ENCODE assay signal across 17 mouse cellular contexts in the genomic region with DNA sequence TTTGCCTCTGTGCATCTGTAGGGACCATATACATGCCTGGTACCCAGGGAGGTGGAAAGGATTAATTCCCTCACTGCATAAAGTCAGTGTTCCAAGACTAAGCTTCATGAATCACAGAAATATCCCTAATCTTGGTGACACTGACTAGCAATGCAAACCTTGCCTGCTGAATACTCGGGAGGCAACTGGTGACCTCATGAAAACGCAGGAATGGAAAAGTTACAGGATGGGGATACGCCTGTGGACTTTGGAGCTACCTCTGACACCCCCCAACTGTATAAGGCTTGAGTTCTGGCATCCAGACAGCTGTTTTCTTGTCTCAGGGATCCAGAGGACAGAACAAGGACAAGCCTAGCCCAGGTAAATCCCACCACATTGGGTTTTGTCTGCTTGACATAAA. TPM values are rescaled to one million over a fixed set of nuclear protein-coding genes. Genes with fewer than 3 reads are reported as not detected.
"Had no signal": no experiment of that assay in that cellular context is flagged by ENCODE, and none has a peak within 500 bp of the region (broad histone marks: within the 10 kb centered on the region; RNA-seq: fewer than 3 reads in every experiment).

No protein-coding gene starts in this region.

- H3K4me3 ChIP-seq: neural tube, embryonic 13.5 days; neural tube, embryonic 15.5 days; stomach, embryonic 15.5 days had no signal

- H3K9me3 ChIP-seq: neural tube, embryonic 13.5 days; neural tube, embryonic 15.5 days; stomach, embryonic 15.5 days had no signal

- H3K4me2 ChIP-seq: neural tube, embryonic 13.5 days; neural tube, embryonic 15.5 days; stomach, embryonic 15.5 days had no signal

- DNase-seq: retina, postnatal 1 day; right cerebral cortex, adult 18-20 months; right cerebral cortex, postnatal 14 days; right cerebral cortex, postnatal 25 days; right cerebral cortex, postnatal 4 days; spleen, adult 18-20 months; thymus, adult 18-20 months; thymus, adult 2 months; thymus, postnatal 14 days; thymus, postnatal 25 days; thymus, postnatal 36 days; thymus, postnatal 4 days had no signal

- H3K36me3 ChIP-seq: neural tube, embryonic 13.5 days; neural tube, embryonic 15.5 days; stomach, embryonic 15.5 days had no signal

- H3K4me1 ChIP-seq: neural tube, embryonic 13.5 days; neural tube, embryonic 15.5 days; stomach, embryonic 15.5 days had no signal

- H3K27me3 ChIP-seq: neural tube, embryonic 13.5 days; neural tube, embryonic 15.5 days; stomach, embryonic 15.5 days had no signal

- H3K27ac ChIP-seq: neural tube, embryonic 13.5 days; neural tube, embryonic 15.5 days; stomach, embryonic 15.5 days; stomach, postnatal 0 days had no signal

- H3K9ac ChIP-seq: neural tube, embryonic 13.5 days; neural tube, embryonic 15.5 days; stomach, embryonic 15.5 days had no signal

RNA-seq across cellular contexts. Expression of gene Fam19a5, which starts 42.4 kb away (rescaled TPM):
- total RNA-seq: neutrophil, adult 5-6 weeks had no signal
